Mouse (Mus musculus) olfactory bulb, adult 2 months (tissue): Measurements from ENCODE around the gene Ect2l.

ENCODE experiments used
- CTCF ChIP-seq: fragments of 200-500 bp; IDR thresholded peaks from 2 replicates; pipeline ENCODE4 v1.5.1; 2012; ENCODE audit warnings: low read depth, mild to moderate bottlenecking, low read length, moderate library complexity; ENCODE audit not compliant: insufficient read depth
- POLR2A ChIP-seq: fragments of 200-500 bp; IDR thresholded peaks from 2 replicates; pipeline ENCODE4 v1.6.1; 2012; ENCODE audit warnings: mild to moderate bottlenecking, low read depth, low read length, moderate library complexity; ENCODE audit not compliant: insufficient read depth

GRCm38 (mm10) chr10:18214124-18214523, 3.4 kb upstream of the Ect2l start:
- TF ChIP-seq CTCF (no peak), POLR2A (no peak)
